In genomic region chr15:99326407-99326806, GRCm38 (mm10) we compare ENCODE assay signal across 14 mouse cellular contexts. TPM values are rescaled to one million over a fixed set of nuclear protein-coding genes. Genes with fewer than 3 reads are reported as not detected.
DNase-seq lines count a peak whose midpoint lies in the region; ATAC-seq and TF ChIP-seq lines count a peak whose summit lies in the region.
"Had no signal": no experiment of that assay in that cellular context is flagged by ENCODE, and none has a peak within 500 bp of the region (broad histone marks: within the 10 kb centered on the region; RNA-seq: fewer than 3 reads in every experiment).

No protein-coding gene starts in this region.

- peak; percentile 56; the same call in 1 of the 2 replicates for ATAC-seq in heart, embryonic 15.5 days (replicated peaks; ENCODE audit: insufficient number of reproducible peaks, insufficient read depth, low FRiP score, low read depth)

- H3K27ac ChIP-seq in left cerebral cortex, adult 2 months, result peak overlapping the region; percentile 28; the same call in 1 of the 2 replicates
- H3K27ac ChIP-seq in heart, adult 2 months, result peak overlapping the region; percentile 71
- peak overlapping the region; percentile 67 for H3K27ac ChIP-seq in heart, embryonic 15.5 days
- no peak overlapping the region for H3K27ac ChIP-seq in midbrain, embryonic 10.5 days (replicated peaks)
- H3K27ac ChIP-seq: embryonic facial prominence, embryonic 13.5 days; hindbrain, embryonic 10.5 days; limb, embryonic 10.5 days; macrophage had no signal

- no peaks in the 10 kb centered on the region for H3K79me2 ChIP-seq in heart, adult 2 months (replicated peaks; ENCODE audit: control insufficient read depth, insufficient read depth, low read length)

- no peak overlapping the region for H3K9ac ChIP-seq in heart, adult 2 months (ENCODE audit: low read depth, low read length)
- no peak overlapping the region for H3K9ac ChIP-seq in heart, embryonic 15.5 days
- H3K9ac ChIP-seq: embryonic facial prominence, embryonic 13.5 days had no signal

- TF ChIP-seq CTCF in left cerebral cortex, adult 2 months (IDR thresholded peaks at IDR 0.05), result no peak
- no peak for TF ChIP-seq CTCF in heart, adult 2 months (IDR thresholded peaks at IDR 0.05)

- H3K4me1 ChIP-seq in heart, adult 2 months (ENCODE audit: control insufficient read depth, insufficient read depth, low read length), result peaks cover 34% of the 10 kb centered on the region
- peaks cover 28% of the 10 kb centered on the region for H3K4me1 ChIP-seq in heart, embryonic 15.5 days (replicated peaks)
- peaks cover 16% of the 10 kb centered on the region for H3K4me1 ChIP-seq in midbrain, embryonic 10.5 days

- peak; percentile 49; the same call in 1 of the 2 replicates for TF ChIP-seq POLR2A in heart, adult 2 months (IDR thresholded peaks at IDR 0.05; ENCODE audit: insufficient read depth, low read depth, low read length)

- H3K4me2 ChIP-seq in heart, embryonic 15.5 days, result no peak overlapping the region
- H3K4me2 ChIP-seq: embryonic facial prominence, embryonic 13.5 days had no signal

- no peaks in the 10 kb centered on the region for H3K27me3 ChIP-seq in heart, adult 2 months (ENCODE audit: control insufficient read depth, insufficient read depth, low read length)
- H3K27me3 ChIP-seq in heart, embryonic 15.5 days, result no peaks in the 10 kb centered on the region
- peaks cover 19% of the 10 kb centered on the region for H3K27me3 ChIP-seq in midbrain, embryonic 10.5 days (ENCODE audit: low read depth, poor library complexity, severe bottlenecking)
- H3K27me3 ChIP-seq: embryonic facial prominence, embryonic 13.5 days had no signal

- TF ChIP-seq EP300 in heart, adult 2 months (IDR thresholded peaks at IDR 0.05; ENCODE audit: insufficient read depth, low read depth, low read length), result peak; percentile 78

- no peaks in the 10 kb centered on the region for H3K9me3 ChIP-seq in heart, embryonic 15.5 days (replicated peaks)
- no peaks in the 10 kb centered on the region for H3K9me3 ChIP-seq in midbrain, embryonic 10.5 days (replicated peaks)
- H3K9me3 ChIP-seq: embryonic facial prominence, embryonic 13.5 days; hindbrain, embryonic 10.5 days; limb, embryonic 10.5 days had no signal

- intact Hi-C loops in left cerebral cortex, adult 2 months (cut with DNase I), result loop anchor here (2.0 kb wide), 1 partner anchor 44 kb away; the partner anchor contains the start of gene Fmnl3
- intact Hi-C loops in heart, adult 2 months (cut with DNase I), result loop anchor here (1.0 to 2.0 kb wide), 2 partner anchors 9 to 44 kb away; partner anchors contain the start of gene Fmnl3

- DNase-seq in left cerebral cortex, adult 2 months (ENCODE audit: extremely low spot score in 1 of 2, low spot score in 2 of 2), result no peak
- no peak for DNase-seq in left cerebral cortex, adult 18-20 months (ENCODE audit: low spot score in 2 of 2)
- peak in 1 of 2 experiments; percentile 64 for DNase-seq in heart, adult 2 months
- DNase-seq in kidney, postnatal 25 days, result peak; percentile 48 to 78
- no peak for DNase-seq in right cerebral cortex, postnatal 36 days (ENCODE audit: low spot score in 2 of 2)
- DNase-seq in midbrain, embryonic 10.5 days (ENCODE audit: low spot score), result no peak
- DNase-seq: cerebellum, adult 2 months had no signal

- H3K36me3 ChIP-seq in heart, adult 2 months (ENCODE audit: control insufficient read depth, insufficient read depth, low read length), result peaks cover 8% of the 10 kb centered on the region
- peaks cover 66% of the 10 kb centered on the region for H3K36me3 ChIP-seq in heart, embryonic 15.5 days
- peaks cover 71% of the 10 kb centered on the region for H3K36me3 ChIP-seq in midbrain, embryonic 10.5 days

- H3K4me3 ChIP-seq in left cerebral cortex, adult 2 months, result no peak overlapping the region
- no peak overlapping the region for H3K4me3 ChIP-seq in heart, adult 2 months
- no peak overlapping the region for H3K4me3 ChIP-seq in heart, embryonic 15.5 days
- no peak overlapping the region for H3K4me3 ChIP-seq in midbrain, embryonic 10.5 days
- H3K4me3 ChIP-seq: embryonic facial prominence, embryonic 13.5 days; hindbrain, embryonic 10.5 days; limb, embryonic 10.5 days had no signal

- WGBS in heart, adult 2 months, result 34% methylated on average over 2 of the region's 2 CpGs
- 52% methylated on average over 2 of the region's 2 CpGs for WGBS in heart, embryonic 15.5 days
- WGBS in midbrain, embryonic 10.5 days, result 59% methylated on average over 2 of the region's 2 CpGs

RNA-seq across cellular contexts. Expression of gene Fam186b, which starts 30.7 kb away (rescaled TPM):
- total RNA-seq in left cerebral cortex, adult 2 months (2021), result 1 to 10 TPM; 1.3 to 1.8 TPM
- 1 to 10 TPM; 1.5 to 1.8 TPM for total RNA-seq in left cerebral cortex, adult 18-20 months (2021)
- not detected for total RNA-seq in heart, adult 2 months (2021)
- 0.20 TPM in 1 of 2 replicates, not detected in the other for polyA plus RNA-seq in heart, adult 2 months (2012; rRNA removed)
- polyA plus RNA-seq in heart, embryonic 15.5 days (2015; fragmentation: Nextera tagmentation; extraction: Ambion mirVana), result 0.09 and 0.47 TPM in 2 replicates
- 0.11 and 0.19 TPM in 2 replicates for polyA plus RNA-seq in midbrain, embryonic 10.5 days (2016; fragmentation: Nextera tagmentation; extraction: Ambion mirVana)
- total RNA-seq: monocyte, adult 5-6 weeks had no signal
- polyA plus RNA-seq: macrophage; small intestine, adult 2 months had no signal

RNA-seq across cellular contexts. Expression of gene Prpf40b, which starts 31.5 kb away (rescaled TPM):
- total RNA-seq in left cerebral cortex, adult 2 months (2021), result 100 to 1,000 TPM; 111 to 119 TPM
- total RNA-seq in left cerebral cortex, adult 18-20 months (2021), result 100 to 1,000 TPM in 1 of 2 experiments, 10 to 100 TPM in 1; 93.7 to 100 TPM
- 10 to 100 TPM; 18.9 to 23.4 TPM for total RNA-seq in heart, adult 2 months (2021)
- polyA plus RNA-seq in heart, adult 2 months (2012; rRNA removed), result 39.5 and 39.7 TPM in 2 replicates
- 37.2 and 42.1 TPM in 2 replicates for polyA plus RNA-seq in heart, embryonic 15.5 days (2015; fragmentation: Nextera tagmentation; extraction: Ambion mirVana)
- 61.2 and 70.7 TPM in 2 replicates for polyA plus RNA-seq in midbrain, embryonic 10.5 days (2016; fragmentation: Nextera tagmentation; extraction: Ambion mirVana)

RNA-seq across cellular contexts. Expression of gene Fmnl3, which starts 43.9 kb away (rescaled TPM):
- 10 to 100 TPM in 1 of 2 experiments, 1 to 10 TPM in 1; 10.0 to 11.4 TPM for total RNA-seq in left cerebral cortex, adult 2 months (2021)
- 1 to 10 TPM; 8.5 to 9.6 TPM for total RNA-seq in left cerebral cortex, adult 18-20 months (2021)
- total RNA-seq in heart, adult 2 months (2021), result 10 to 100 TPM; 14.6 to 18.1 TPM
- 18.6 and 29.3 TPM in 2 replicates for polyA plus RNA-seq in heart, adult 2 months (2012; rRNA removed)
- 14.0 and 17.8 TPM in 2 replicates for polyA plus RNA-seq in heart, embryonic 15.5 days (2015; fragmentation: Nextera tagmentation; extraction: Ambion mirVana)
- polyA plus RNA-seq in midbrain, embryonic 10.5 days (2016; fragmentation: Nextera tagmentation; extraction: Ambion mirVana), result 10.9 and 12.6 TPM in 2 replicates

Comparison
In these comparisons a context has a peak if more than half of its experiments do, and no peak if none do; other contexts are left out.
1. DNase-seq: peak in kidney, postnatal 25 days (2 of 2); none in left cerebral cortex, adult 2 months (0 of 2), left cerebral cortex, adult 18-20 months (0 of 2), right cerebral cortex, postnatal 36 days (0 of 2) and midbrain, embryonic 10.5 days (single experiment).